Mouse (Mus musculus): Measurements from ENCODE around the gene Actg2. TPM values are rescaled to one million over a fixed set of nuclear protein-coding genes. Genes with fewer than 3 reads are reported as not detected.

The Actg2 gene
- polyA plus RNA-seq, 1 experiment, result 108 TPM

GRCm38 (mm10) chr6:83521784-83522183 is 14.3 kb downstream of the Actg2 start:
- Histone ChIP-seq H3K4me1 (ENCODE audit: control insufficient read depth, insufficient read depth, low read length) (no peaks in the 10 kb centered on the region), H3K4me3 (replicated peaks; ENCODE audit: extremely low read depth, low read depth, low read length) (no peak overlapping the region)
- 40% methylated on average over 6 of the region's 6 CpGs for WGBS
- no peak for TF ChIP-seq CTCF (IDR thresholded peaks at IDR 0.05; ENCODE audit: insufficient read depth, low read length)
- no peak for TF ChIP-seq POLR2A (IDR thresholded peaks at IDR 0.05; ENCODE audit: borderline replicate concordance, extremely low read depth, low read depth, low read length)
- no peak for DNase-seq

- WGBS, result 61% methylated on average over 3 of the region's 3 CpGs
- DNase-seq, result no peak
- Histone ChIP-seq H3K4me1 (ENCODE audit: control insufficient read depth, insufficient read depth, low read length) (no peaks in the 10 kb centered on the region), H3K4me3 (replicated peaks; ENCODE audit: extremely low read depth, low read depth, low read length) (no peak overlapping the region)
- TF ChIP-seq POLR2A (IDR thresholded peaks at IDR 0.05; ENCODE audit: borderline replicate concordance, extremely low read depth, low read depth, low read length) (no peak), CTCF (IDR thresholded peaks at IDR 0.05; ENCODE audit: insufficient read depth, low read length) (no peak)
Measured at GRCm38 (mm10) chr6:83518637-83519036, 17.4 kb downstream of the Actg2 start.

GRCm38 (mm10) chr6:83515172-83515571 is 20.9 kb downstream of the Actg2 start:
- DNase-seq, result no peak
- H3K4me1 ChIP-seq (ENCODE audit: control insufficient read depth, insufficient read depth, low read length), result no peaks in the 10 kb centered on the region
- H3K4me3 ChIP-seq (replicated peaks; ENCODE audit: extremely low read depth, low read depth, low read length), result no peak overlapping the region
- 71% methylated on average over 3 of the region's 3 CpGs for WGBS
- TF ChIP-seq POLR2A (IDR thresholded peaks at IDR 0.05; ENCODE audit: borderline replicate concordance, extremely low read depth, low read depth, low read length) (no peak), CTCF (IDR thresholded peaks at IDR 0.05; ENCODE audit: insufficient read depth, low read length) (no peak)

GRCm38 (mm10) chr6:83512495-83512894 is 23.6 kb downstream of the Actg2 start:
- DNase-seq, result peak; percentile 51
- 10% methylated on average over 1 of the region's 1 CpGs for WGBS
- peak; percentile 67 for TF ChIP-seq CTCF (IDR thresholded peaks at IDR 0.05; ENCODE audit: insufficient read depth, low read length)
- no peak for TF ChIP-seq POLR2A (IDR thresholded peaks at IDR 0.05; ENCODE audit: borderline replicate concordance, extremely low read depth, low read depth, low read length)
- H3K4me1 ChIP-seq (ENCODE audit: control insufficient read depth, insufficient read depth, low read length), result no peaks in the 10 kb centered on the region
- no peak overlapping the region for H3K4me3 ChIP-seq (replicated peaks; ENCODE audit: extremely low read depth, low read depth, low read length)

- H3K4me1 ChIP-seq (ENCODE audit: control insufficient read depth, insufficient read depth, low read length), result peaks cover 3% of the 10 kb centered on the region; the same call in 1 of the 2 replicates
- H3K4me3 ChIP-seq (replicated peaks; ENCODE audit: extremely low read depth, low read depth, low read length), result no peak overlapping the region
- TF ChIP-seq POLR2A (IDR thresholded peaks at IDR 0.05; ENCODE audit: borderline replicate concordance, extremely low read depth, low read depth, low read length) (no peak), CTCF (IDR thresholded peaks at IDR 0.05; ENCODE audit: insufficient read depth, low read length) (peak; percentile 43; the same call in 1 of the 2 replicates)
- WGBS, result 38% methylated on average over 2 of the region's 2 CpGs
- no peak for DNase-seq
Measured at GRCm38 (mm10) chr6:83510210-83510609, 25.9 kb downstream of the Actg2 start.

- 36% methylated on average over 8 of the region's 8 CpGs for WGBS
- TF ChIP-seq CTCF (IDR thresholded peaks at IDR 0.05; ENCODE audit: insufficient read depth, low read length), result no peak
- no peak for TF ChIP-seq POLR2A (IDR thresholded peaks at IDR 0.05; ENCODE audit: borderline replicate concordance, extremely low read depth, low read depth, low read length)
- Histone ChIP-seq H3K4me3 (replicated peaks; ENCODE audit: extremely low read depth, low read depth, low read length) (no peak overlapping the region), H3K4me1 (ENCODE audit: control insufficient read depth, insufficient read depth, low read length) (peaks cover 5% of the 10 kb centered on the region; the same call in 1 of the 2 replicates)
- DNase-seq, result no peak
Measured at GRCm38 (mm10) chr6:83509442-83509841, 26.6 kb downstream of the Actg2 start.

GRCm38 (mm10) chr6:83507168-83507546 is 28.9 kb downstream of the Actg2 start:
- H3K4me1 ChIP-seq (ENCODE audit: control insufficient read depth, insufficient read depth, low read length), result peaks cover 11% of the 10 kb centered on the region
- 12% methylated on average over 6 of the region's 6 CpGs for WGBS
- DNase-seq, result no peak
- TF ChIP-seq CTCF (IDR thresholded peaks at IDR 0.05; ENCODE audit: insufficient read depth, low read length) (no peak), POLR2A (IDR thresholded peaks at IDR 0.05; ENCODE audit: borderline replicate concordance, extremely low read depth, low read depth, low read length) (no peak)
- peak overlapping the region; percentile 52 for H3K4me3 ChIP-seq (replicated peaks; ENCODE audit: extremely low read depth, low read depth, low read length)

GRCm38 (mm10) chr6:83506258-83507167 is 29.6 kb downstream of the Actg2 start, which contains the start of gene Dguok:
TSS of gene Dguok (minus strand) at chr6:83506969.
- TF ChIP-seq CTCF (IDR thresholded peaks at IDR 0.05; ENCODE audit: insufficient read depth, low read length) (no peak), POLR2A (IDR thresholded peaks at IDR 0.05; ENCODE audit: borderline replicate concordance, extremely low read depth, low read depth, low read length) (peak; percentile 97)
- H3K4me1 ChIP-seq (ENCODE audit: control insufficient read depth, insufficient read depth, low read length), result peaks cover 15% of the 10 kb centered on the region
- H3K4me3 ChIP-seq (replicated peaks; ENCODE audit: extremely low read depth, low read depth, low read length), result peak within 1 kb of the TSS; percentile 80
- DNase-seq, result peak; percentile 97
- WGBS, result under 1% methylated on average over 54 of the region's 54 CpGs

- no peak for TF ChIP-seq CTCF (IDR thresholded peaks at IDR 0.05; ENCODE audit: insufficient read depth, low read length)
- no peak for TF ChIP-seq POLR2A (IDR thresholded peaks at IDR 0.05; ENCODE audit: borderline replicate concordance, extremely low read depth, low read depth, low read length)
- 82% methylated on average over 4 of the region's 4 CpGs for WGBS
- no peak overlapping the region for H3K4me3 ChIP-seq (replicated peaks; ENCODE audit: extremely low read depth, low read depth, low read length)
- DNase-seq, result no peak
- H3K4me1 ChIP-seq (ENCODE audit: control insufficient read depth, insufficient read depth, low read length), result peaks cover 15% of the 10 kb centered on the region
Measured at GRCm38 (mm10) chr6:83505554-83505953, 30.5 kb downstream of the Actg2 start.

GRCm38 (mm10) chr6:83503361-83503760 is 32.7 kb downstream of the Actg2 start:
- TF ChIP-seq POLR2A (IDR thresholded peaks at IDR 0.05; ENCODE audit: borderline replicate concordance, extremely low read depth, low read depth, low read length) (no peak), CTCF (IDR thresholded peaks at IDR 0.05; ENCODE audit: insufficient read depth, low read length) (no peak)
- Histone ChIP-seq H3K4me3 (replicated peaks; ENCODE audit: extremely low read depth, low read depth, low read length) (no peak overlapping the region), H3K4me1 (ENCODE audit: control insufficient read depth, insufficient read depth, low read length) (peaks cover 15% of the 10 kb centered on the region)
- no peak for DNase-seq
- WGBS, result 20% methylated on average over 3 of the region's 3 CpGs

Data from lung, adult 2 months (tissue).